Mouse (Mus musculus) erythroblast, embryonic 14.5 days (primary cell): ENCODE measurements around the gene Gzmd. TPM values are rescaled to one million over a fixed set of nuclear protein-coding genes. Genes with fewer than 3 reads are reported as not detected.
"Not testable (repeated sequence)": the region's sequence is repeated elsewhere in the genome, so short reads cannot be mapped to it uniquely, and the experiment has no call there.

Source experiments
- H3K27me3 ChIP-seq: 2 replicates; pipeline ENCODE4 v1.6.1; 2012; ENCODE audit warnings: inconsistent platforms; ENCODE audit not compliant: control insufficient read depth
- H3K36me3 ChIP-seq: 2 replicates; pipeline ENCODE4 v1.6.1; 2012; ENCODE audit warnings: mild to moderate bottlenecking, inconsistent platforms; ENCODE audit not compliant: control insufficient read depth
- H3K4me1 ChIP-seq: 2 replicates; pipeline ENCODE4 v1.6.1; 2012; ENCODE audit warnings: inconsistent platforms; ENCODE audit not compliant: control insufficient read depth
- H3K4me3 ChIP-seq: replicated peaks from 2 replicates; pipeline ENCODE3; 2012; ENCODE audit warnings: moderate library complexity, mild to moderate bottlenecking, inconsistent platforms
- H3K9me3 ChIP-seq: 2 replicates; pipeline ENCODE4 v1.6.1; 2012; ENCODE audit warnings: low read length, inconsistent platforms, mixed read lengths; ENCODE audit not compliant: control insufficient read depth
- GATA1 ChIP-seq: IDR thresholded peaks from 2 replicates; pipeline ENCODE4 v1.6.1; 2012; ENCODE audit warnings: low read length, inconsistent platforms, mixed read lengths
- TAL1 ChIP-seq: IDR thresholded peaks from 3 replicates; pipeline ENCODE4 v1.6.1; 2012; ENCODE audit warnings: low read length, inconsistent platforms, mixed read lengths
- polyA plus RNA-seq: library from polyadenylated mRNA; stranded (reverse); fragments of >175 nt; gene quantifications from 2 replicates; pipeline ENCODE4 v1.2.3, GENCODE M21; 2012

The Gzmd gene
- polyA plus RNA-seq, result not detected in 2 replicates

- H3K9me3 ChIP-seq, H3K36me3 ChIP-seq, H3K27me3 ChIP-seq, H3K4me3 ChIP-seq, H3K4me1 ChIP-seq: not testable (repeated sequence)
These were observed at the start of gene Gzmd for GRCm38 (mm10) chr14:56132508-56132907. Gene Gzmd (minus strand): TSS chr14:56132608.

- not testable (repeated sequence) for H3K27me3 ChIP-seq, H3K9me3 ChIP-seq, H3K4me3 ChIP-seq, H3K4me1 ChIP-seq, H3K36me3 ChIP-seq
These were observed 45.2 kb upstream of the Gzmd start for GRCm38 (mm10) chr14:56177651-56178050.

DNA sequence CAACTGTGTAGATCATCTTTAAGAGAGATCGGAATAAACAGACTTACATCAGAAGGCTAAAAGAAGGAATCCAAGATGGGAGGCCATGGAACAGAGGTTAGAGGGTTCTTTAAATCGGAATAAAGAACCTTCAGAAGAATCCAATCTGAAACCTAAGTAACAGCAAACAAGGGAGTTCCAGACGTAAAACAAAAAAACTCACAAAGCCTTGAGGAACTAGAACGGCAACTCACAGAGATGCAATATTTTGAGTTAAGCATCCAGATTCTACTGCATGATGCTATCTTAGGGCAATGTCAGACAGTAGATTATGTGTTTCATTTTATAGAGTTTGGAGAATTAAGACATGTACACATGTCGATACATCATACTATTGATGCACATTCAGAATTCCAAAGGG is 42.1 kb upstream of the Gzmd start, which contains the start of gene Gzmn:
Gene Gzmn, minus strand, starts transcription at position 101 of the 400 bp plus-strand sequence.
- Histone ChIP-seq H3K4me3 (no peak within 1 kb of the TSS), H3K36me3 (no peaks in the 10 kb centered on the region), H3K4me1 (no peaks in the 10 kb centered on the region), H3K27me3 (no peaks in the 10 kb centered on the region), H3K9me3 (no peaks in the 10 kb centered on the region)
- TF ChIP-seq TAL1 (no peak), GATA1 (no peak)

DNA sequence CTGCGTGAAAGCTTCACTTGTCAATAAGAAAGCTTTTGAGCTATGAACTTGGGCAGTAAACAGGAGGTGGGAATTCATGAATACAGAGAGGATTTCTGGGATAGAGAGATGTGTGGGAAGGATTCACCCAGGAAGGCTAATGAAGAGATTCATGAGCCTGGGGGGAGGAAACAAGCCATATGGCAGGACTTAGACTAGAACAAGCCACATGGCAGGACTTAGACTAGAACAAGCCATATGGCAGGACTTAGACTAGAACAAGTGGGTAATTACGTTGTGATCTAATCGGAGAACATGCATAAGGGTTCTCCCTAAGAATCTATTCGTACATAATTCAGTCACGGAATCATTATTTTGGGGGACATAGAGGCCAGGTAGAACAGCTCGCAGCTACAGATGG is 41.0 kb upstream of the Gzmd start:
- no peak for TF ChIP-seq TAL1
- H3K4me3 ChIP-seq, result no peak overlapping the region
- H3K4me1 ChIP-seq, result no peaks in the 10 kb centered on the region
- H3K9me3 ChIP-seq, result no peaks in the 10 kb centered on the region
- no peaks in the 10 kb centered on the region for H3K36me3 ChIP-seq
- no peaks in the 10 kb centered on the region for H3K27me3 ChIP-seq

GRCm38 (mm10) chr14:56172744-56173143 is 40.3 kb upstream of the Gzmd start:
- Histone ChIP-seq H3K27me3 (no peaks in the 10 kb centered on the region), H3K4me3 (no peak overlapping the region), H3K9me3 (no peaks in the 10 kb centered on the region), H3K36me3 (no peaks in the 10 kb centered on the region), H3K4me1 (no peaks in the 10 kb centered on the region)
- TF ChIP-seq GATA1 (no peak), TAL1 (no peak)

DNA sequence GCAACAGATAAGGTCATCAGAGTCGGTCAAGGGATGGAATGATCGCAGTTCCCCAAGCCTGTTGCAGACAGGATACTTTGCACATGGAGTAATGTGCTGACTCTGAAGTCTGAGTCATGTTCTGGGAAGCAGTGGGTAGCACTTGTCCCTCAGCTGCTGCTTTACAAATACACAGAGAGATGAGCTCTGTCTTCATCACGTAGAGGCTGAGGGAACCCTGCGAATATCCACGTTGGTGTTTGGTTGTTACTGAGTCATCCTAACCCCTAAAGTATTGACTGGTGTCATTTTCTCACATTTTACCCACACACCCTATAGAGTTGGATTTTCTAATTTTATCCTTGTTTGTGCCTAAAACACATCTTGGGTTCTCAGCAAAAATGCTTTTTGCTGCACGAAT is 35.6 kb upstream of the Gzmd start:
- no peaks in the 10 kb centered on the region for H3K4me1 ChIP-seq
- H3K36me3 ChIP-seq, result no peaks in the 10 kb centered on the region
- H3K27me3 ChIP-seq, result no peaks in the 10 kb centered on the region
- H3K4me3 ChIP-seq, result no peak overlapping the region
- TF ChIP-seq TAL1, result no peak
- no peak for TF ChIP-seq GATA1
- no peaks in the 10 kb centered on the region for H3K9me3 ChIP-seq

- no peaks in the 10 kb centered on the region for H3K4me1 ChIP-seq
- TF ChIP-seq TAL1 (no peak), GATA1 (no peak)
- no peaks in the 10 kb centered on the region for H3K9me3 ChIP-seq
- H3K27me3 ChIP-seq, result no peaks in the 10 kb centered on the region
- no peak overlapping the region for H3K4me3 ChIP-seq
- H3K36me3 ChIP-seq, result no peaks in the 10 kb centered on the region
These were observed 29.7 kb upstream of the Gzmd start for GRCm38 (mm10) chr14:56162109-56162508.

GRCm38 (mm10) chr14:56159479-56159878 is 27.1 kb upstream of the Gzmd start, which contains the start of gene Gzmg:
Gene Gzmg (minus strand): TSS chr14:56159579.
- H3K36me3 ChIP-seq, H3K27me3 ChIP-seq, H3K4me3 ChIP-seq, H3K9me3 ChIP-seq, H3K4me1 ChIP-seq: not testable (repeated sequence)

GRCm38 (mm10) chr14:56155340-56155739 is 22.9 kb upstream of the Gzmd start:
- Histone ChIP-seq H3K27me3 (no peaks in the 10 kb centered on the region), H3K36me3 (no peaks in the 10 kb centered on the region), H3K9me3 (no peaks in the 10 kb centered on the region), H3K4me1 (no peaks in the 10 kb centered on the region), H3K4me3 (no peak overlapping the region)
- no peak for TF ChIP-seq GATA1
- TF ChIP-seq TAL1, result no peak

DNA sequence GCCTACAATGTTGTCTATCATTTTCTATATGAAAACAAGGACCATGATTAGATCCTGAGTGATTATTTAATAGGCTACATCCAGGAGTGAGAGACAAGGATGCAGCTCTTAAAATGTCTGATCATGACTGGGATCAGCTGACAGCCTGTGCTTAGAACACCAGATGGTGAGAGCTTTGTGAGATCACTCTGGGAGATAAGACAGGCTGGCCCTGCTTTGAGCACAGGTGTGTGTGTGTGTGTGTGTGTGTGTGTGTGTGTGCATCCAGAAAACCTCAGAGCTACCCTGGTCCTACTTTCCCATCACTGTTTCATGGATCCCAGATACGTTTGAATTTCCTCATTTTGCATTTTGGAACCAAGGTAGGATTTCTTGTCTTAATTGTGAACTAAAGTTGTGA is 1.3 kb upstream of the Gzmd start:
- H3K4me1 ChIP-seq, H3K36me3 ChIP-seq, H3K9me3 ChIP-seq, H3K4me3 ChIP-seq, H3K27me3 ChIP-seq: not testable (repeated sequence)

DNA sequence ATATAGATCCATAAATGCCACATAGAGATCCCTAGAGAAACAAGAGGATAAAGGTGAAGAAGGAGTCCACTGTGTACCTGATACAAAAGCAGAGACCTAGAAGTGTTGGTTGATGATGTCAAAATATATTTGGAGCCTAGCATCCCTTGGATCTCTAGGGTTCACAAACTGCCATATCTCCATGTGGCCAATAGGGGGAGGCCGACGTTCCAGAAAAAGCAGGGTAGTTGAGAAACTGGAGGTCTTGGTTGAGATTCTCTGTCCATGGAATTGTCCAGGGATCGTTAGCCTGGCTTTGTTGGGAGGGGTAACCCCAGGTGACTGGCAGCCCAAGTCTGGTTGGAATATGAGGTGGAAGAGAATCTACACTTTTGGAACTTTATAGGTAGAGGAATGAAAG is 4.1 kb downstream of the Gzmd start:
- Histone ChIP-seq H3K9me3 (no peaks in the 10 kb centered on the region), H3K4me1 (no peaks in the 10 kb centered on the region), H3K27me3 (no peaks in the 10 kb centered on the region), H3K4me3 (no peak overlapping the region), H3K36me3 (no peaks in the 10 kb centered on the region)
- TF ChIP-seq TAL1, result no peak
- no peak for TF ChIP-seq GATA1
